Mouse (Mus musculus): ENCODE data around the gene Zeb2. TPM values are rescaled to one million over a fixed set of nuclear protein-coding genes. Genes with fewer than 3 reads are reported as not detected.

Zeb2 gene
- polyA plus RNA-seq, 1 experiment, result 1,127 TPM

DNA sequence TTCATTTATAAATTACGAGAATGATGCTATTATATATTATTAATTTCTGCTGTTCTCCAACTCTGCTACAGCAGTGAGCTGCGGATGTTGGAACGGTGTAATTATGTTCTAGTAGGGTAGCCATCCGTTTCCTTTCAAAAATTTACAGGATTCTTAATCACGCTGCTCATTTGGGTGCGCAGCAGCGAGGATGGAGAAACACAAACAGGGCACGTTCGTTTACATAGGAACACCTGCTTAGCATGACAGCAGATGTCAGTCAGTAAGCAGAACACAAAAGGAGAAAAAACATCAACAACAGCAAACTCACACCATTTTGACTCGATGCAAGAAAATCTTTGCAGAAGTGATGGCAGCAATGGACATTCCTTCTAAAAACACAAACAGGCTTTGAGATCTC lies 34.2 kb downstream of the Zeb2 start:
- TF ChIP-seq POLR2A (IDR thresholded peaks at IDR 0.05; ENCODE audit: insufficient read depth, low read depth, low read length), result no peak
- TF ChIP-seq CTCF (IDR thresholded peaks at IDR 0.05; ENCODE audit: insufficient read depth, low read depth, low read length), result no peak
- WGBS, result 23% methylated on average over 10 of the region's 10 CpGs
- Histone ChIP-seq H3K4me3 (ENCODE audit: insufficient read depth, low read depth, low read length) (no peak overlapping the region), H3K27ac (ENCODE audit: insufficient read depth, low read depth, low read length) (peak overlapping the region; percentile 95), H3K4me1 (ENCODE audit: control insufficient read depth, insufficient read depth, low read length) (peaks cover 10% of the 10 kb centered on the region)

- 36% methylated on average over 4 of the region's 4 CpGs for WGBS
- TF ChIP-seq POLR2A (IDR thresholded peaks at IDR 0.05; ENCODE audit: insufficient read depth, low read depth, low read length) (no peak), CTCF (IDR thresholded peaks at IDR 0.05; ENCODE audit: insufficient read depth, low read depth, low read length) (no peak)
- H3K27ac ChIP-seq (ENCODE audit: insufficient read depth, low read depth, low read length), result peak overlapping the region; percentile 89
- peaks cover 10% of the 10 kb centered on the region for H3K4me1 ChIP-seq (ENCODE audit: control insufficient read depth, insufficient read depth, low read length)
- H3K4me3 ChIP-seq (ENCODE audit: insufficient read depth, low read depth, low read length), result no peak overlapping the region
These were observed 35.6 kb downstream of the Zeb2 start for GRCm38 (mm10) chr2:45081559-45081958.

DNA sequence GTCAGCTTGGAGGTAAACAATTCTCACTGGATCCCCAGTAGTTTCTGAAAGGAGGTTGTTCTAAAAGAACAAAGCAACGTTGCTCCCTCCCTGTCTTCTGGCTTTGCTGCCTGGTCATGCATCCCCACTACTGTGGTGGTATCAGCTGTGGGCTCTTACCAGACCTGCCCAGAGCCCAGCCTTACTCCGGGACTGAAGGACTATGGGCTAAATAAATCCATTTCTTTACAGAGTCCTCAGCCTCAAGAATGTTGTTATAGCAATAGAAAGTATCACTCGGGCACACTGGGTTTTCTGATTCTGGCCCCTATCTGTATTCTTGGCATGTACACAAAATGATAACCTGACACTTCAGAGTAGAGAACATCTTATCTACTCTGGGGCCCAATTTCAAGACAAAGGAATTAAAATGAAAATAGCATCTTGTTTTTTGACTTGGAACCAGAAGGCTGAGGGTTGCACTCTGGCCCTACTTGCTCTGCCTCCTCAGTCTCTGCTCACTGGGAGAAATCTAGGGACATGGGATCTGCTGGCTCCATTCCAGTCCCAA lies 39.2 kb downstream of the Zeb2 start:
- H3K27ac ChIP-seq (ENCODE audit: insufficient read depth, low read depth, low read length), result peak overlapping the region; percentile 33
- peaks cover 12% of the 10 kb centered on the region for H3K4me1 ChIP-seq (ENCODE audit: control insufficient read depth, insufficient read depth, low read length)
- WGBS, result 31% methylated on average over 3 of the region's 3 CpGs
- TF ChIP-seq CTCF (IDR thresholded peaks at IDR 0.05; ENCODE audit: insufficient read depth, low read depth, low read length), result no peak
- TF ChIP-seq POLR2A (IDR thresholded peaks at IDR 0.05; ENCODE audit: insufficient read depth, low read depth, low read length), result no peak
- no peak overlapping the region for H3K4me3 ChIP-seq (ENCODE audit: insufficient read depth, low read depth, low read length)

DNA sequence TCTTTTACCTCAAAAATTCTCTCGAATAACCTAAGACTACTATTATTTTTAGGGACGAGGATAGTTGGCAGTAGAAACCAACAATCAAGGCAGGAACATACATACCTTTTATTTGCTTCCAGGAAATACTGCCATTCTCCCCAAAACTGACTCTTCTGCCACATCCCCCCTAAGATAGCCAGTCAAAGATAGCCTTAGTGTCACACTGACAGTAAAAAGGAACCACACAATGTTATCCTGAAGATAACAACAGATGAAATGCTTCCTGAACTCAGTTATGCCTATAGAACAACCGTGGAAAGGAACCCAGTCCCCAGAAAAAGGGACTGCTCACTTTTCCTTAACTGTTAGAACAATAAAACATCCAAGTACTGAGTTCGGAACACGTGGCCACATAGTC lies 39.8 kb downstream of the Zeb2 start:
- TF ChIP-seq CTCF (IDR thresholded peaks at IDR 0.05; ENCODE audit: insufficient read depth, low read depth, low read length), result no peak
- TF ChIP-seq POLR2A (IDR thresholded peaks at IDR 0.05; ENCODE audit: insufficient read depth, low read depth, low read length), result no peak
- 63% methylated on average over 5 of the region's 5 CpGs for WGBS
- H3K27ac ChIP-seq (ENCODE audit: insufficient read depth, low read depth, low read length), result peak overlapping the region; percentile 33; the same call in 1 of the 2 replicates
- H3K4me3 ChIP-seq (ENCODE audit: insufficient read depth, low read depth, low read length), result no peak overlapping the region
- H3K4me1 ChIP-seq (ENCODE audit: control insufficient read depth, insufficient read depth, low read length), result peaks cover 15% of the 10 kb centered on the region

- no peak overlapping the region for H3K27ac ChIP-seq (ENCODE audit: insufficient read depth, low read depth, low read length)
These were observed 44.2 kb downstream of the Zeb2 start for GRCm38 (mm10) chr2:45073025-45073424.

GRCm38 (mm10) chr2:45071296-45071695 lies 45.9 kb downstream of the Zeb2 start:
- peaks cover 8% of the 10 kb centered on the region; the same call in 1 of the 2 replicates for H3K4me1 ChIP-seq (ENCODE audit: control insufficient read depth, insufficient read depth, low read length)
- TF ChIP-seq CTCF (IDR thresholded peaks at IDR 0.05; ENCODE audit: insufficient read depth, low read depth, low read length), result no peak
- TF ChIP-seq POLR2A (IDR thresholded peaks at IDR 0.05; ENCODE audit: insufficient read depth, low read depth, low read length), result no peak
- WGBS, result 35% methylated on average over 5 of the region's 5 CpGs
- H3K27ac ChIP-seq (ENCODE audit: insufficient read depth, low read depth, low read length), result no peak overlapping the region; the same call in 1 of the 2 replicates
- no peak overlapping the region for H3K4me3 ChIP-seq (ENCODE audit: insufficient read depth, low read depth, low read length)

More at GRCm38 (mm10) chr2:45073025-45073424, 44.2 kb downstream of the Zeb2 start:
- WGBS, result 35% methylated on average over 6 of the region's 6 CpGs
- H3K4me1 ChIP-seq (ENCODE audit: control insufficient read depth, insufficient read depth, low read length), result peaks cover 7% of the 10 kb centered on the region; the same call in 1 of the 2 replicates
- TF ChIP-seq POLR2A (IDR thresholded peaks at IDR 0.05; ENCODE audit: insufficient read depth, low read depth, low read length) (no peak), CTCF (IDR thresholded peaks at IDR 0.05; ENCODE audit: insufficient read depth, low read depth, low read length) (no peak)
- no peak overlapping the region for H3K4me3 ChIP-seq (ENCODE audit: insufficient read depth, low read depth, low read length)

GRCm38 (mm10) chr2:45070612-45071276 lies 46.5 kb downstream of the Zeb2 start:
- Histone ChIP-seq H3K4me3 (ENCODE audit: insufficient read depth, low read depth, low read length) (no peak overlapping the region), H3K27ac (ENCODE audit: insufficient read depth, low read depth, low read length) (no peak overlapping the region; the same call in 1 of the 2 replicates), H3K4me1 (ENCODE audit: control insufficient read depth, insufficient read depth, low read length) (peaks cover 13% of the 10 kb centered on the region)
- no peak for TF ChIP-seq CTCF (IDR thresholded peaks at IDR 0.05; ENCODE audit: insufficient read depth, low read depth, low read length)
- TF ChIP-seq POLR2A (IDR thresholded peaks at IDR 0.05; ENCODE audit: insufficient read depth, low read depth, low read length), result no peak
- WGBS, result 30% methylated on average over 6 of the region's 6 CpGs

- Histone ChIP-seq H3K4me3 (ENCODE audit: insufficient read depth, low read depth, low read length) (no peak overlapping the region), H3K4me1 (ENCODE audit: control insufficient read depth, insufficient read depth, low read length) (peaks cover 13% of the 10 kb centered on the region), H3K27ac (ENCODE audit: insufficient read depth, low read depth, low read length) (peak overlapping the region; percentile 61; the same call in 1 of the 2 replicates)
- TF ChIP-seq POLR2A (IDR thresholded peaks at IDR 0.05; ENCODE audit: insufficient read depth, low read depth, low read length) (no peak), CTCF (IDR thresholded peaks at IDR 0.05; ENCODE audit: insufficient read depth, low read depth, low read length) (no peak)
- WGBS, result 49% methylated on average over 7 of the region's 7 CpGs
These were observed 48.2 kb downstream of the Zeb2 start for GRCm38 (mm10) chr2:45068792-45069550.

- no peak overlapping the region for H3K4me3 ChIP-seq (ENCODE audit: insufficient read depth, low read depth, low read length)
- no peak overlapping the region for H3K27ac ChIP-seq (ENCODE audit: insufficient read depth, low read depth, low read length)
- peaks cover 13% of the 10 kb centered on the region for H3K4me1 ChIP-seq (ENCODE audit: control insufficient read depth, insufficient read depth, low read length)
- 47% methylated on average over 5 of the region's 5 CpGs for WGBS
- TF ChIP-seq CTCF (IDR thresholded peaks at IDR 0.05; ENCODE audit: insufficient read depth, low read depth, low read length), result no peak
- no peak for TF ChIP-seq POLR2A (IDR thresholded peaks at IDR 0.05; ENCODE audit: insufficient read depth, low read depth, low read length)
These were observed 50.1 kb downstream of the Zeb2 start for GRCm38 (mm10) chr2:45067116-45067515.

All from olfactory bulb, adult 2 months (tissue).